10 mouse cellular contexts compared by ENCODE assay signal in genomic region chr10:128637011-128637410, GRCm38 (mm10). TPM values are rescaled to one million over a fixed set of nuclear protein-coding genes. Genes with fewer than 3 reads are reported as not detected.
DNase-seq lines count a peak whose midpoint lies in the region; ATAC-seq and TF ChIP-seq lines count a peak whose summit lies in the region.
"Had no signal": no experiment of that assay in that cellular context is flagged by ENCODE, and none has a peak within 500 bp of the region (broad histone marks: within the 10 kb centered on the region; RNA-seq: fewer than 3 reads in every experiment).

No protein-coding gene starts in this region.

- H3K9ac ChIP-seq in heart, embryonic 13.5 days = peak overlapping the region; percentile 37
- no peak overlapping the region for H3K9ac ChIP-seq in hindbrain, postnatal 0 days (replicated peaks; ENCODE audit: low read length)
- H3K9ac ChIP-seq in neural tube, embryonic 12.5 days = peak overlapping the region; percentile 29; the same call in 1 of the 2 replicates

- TF ChIP-seq CTCF in hindbrain, postnatal 0 days (IDR thresholded peaks at IDR 0.05; ENCODE audit: low read depth) = no peak

- H3K4me2 ChIP-seq in heart, embryonic 13.5 days = peak overlapping the region; percentile 53
- peak overlapping the region; percentile 23; the same call in 1 of the 2 replicates for H3K4me2 ChIP-seq in hindbrain, postnatal 0 days (ENCODE audit: low read depth, low read length)
- peak overlapping the region; percentile 45 for H3K4me2 ChIP-seq in neural tube, embryonic 12.5 days (replicated peaks)

- peaks cover 18% of the 10 kb centered on the region for H3K4me1 ChIP-seq in heart, embryonic 13.5 days
- H3K4me1 ChIP-seq in hindbrain, postnatal 0 days (ENCODE audit: insufficient read depth, low read length) = no peaks in the 10 kb centered on the region
- H3K4me1 ChIP-seq in neural tube, embryonic 12.5 days = peaks cover 14% of the 10 kb centered on the region; the same call in 1 of the 2 replicates

- H3K36me3 ChIP-seq in heart, embryonic 13.5 days = peaks cover 17% of the 10 kb centered on the region; the same call in 1 of the 2 replicates
- H3K36me3 ChIP-seq in hindbrain, postnatal 0 days (ENCODE audit: insufficient read depth, low read length) = peaks cover 44% of the 10 kb centered on the region
- peaks cover 51% of the 10 kb centered on the region for H3K36me3 ChIP-seq in neural tube, embryonic 12.5 days

- 18% methylated on average over 11 of the region's 11 CpGs for WGBS in heart, embryonic 13.5 days
- 13% methylated on average over 11 of the region's 11 CpGs for WGBS in hindbrain, postnatal 0 days
- WGBS in neural tube, embryonic 12.5 days = 9% methylated on average over 11 of the region's 11 CpGs

- 0 out of 2 replicates have a peak overlapping the region, but pooled peaks have one; percentile 11 for H3K4me3 ChIP-seq in heart, embryonic 13.5 days
- no peak overlapping the region for H3K4me3 ChIP-seq in hindbrain, postnatal 0 days (ENCODE audit: low read length)
- no peak overlapping the region for H3K4me3 ChIP-seq in neural tube, embryonic 12.5 days

- no peak overlapping the region for H3K27ac ChIP-seq in heart, embryonic 13.5 days (replicated peaks)
- no peak overlapping the region for H3K27ac ChIP-seq in hindbrain, postnatal 0 days
- H3K27ac ChIP-seq in neural tube, embryonic 12.5 days = no peak overlapping the region

- no peak for ATAC-seq in heart, embryonic 13.5 days (ENCODE audit: extremely low read depth, insufficient number of reproducible peaks, low FRiP score, low TSS enrichment)
- no peak for ATAC-seq in hindbrain, postnatal 0 days
- ATAC-seq in neural tube, embryonic 12.5 days (ENCODE audit: low FRiP score, low read depth) = no peak

- DNase-seq in heart, adult 11 months = no peak
- DNase-seq in T-cell, adult 2 months (ENCODE audit: low spot score) = peak; percentile 89
- no peak for DNase-seq in hindbrain, postnatal 0 days (ENCODE audit: low spot score)
- DNase-seq in right cerebral cortex, postnatal 14 days = no peak
- no peak for DNase-seq in frontal cortex, adult 2 months (ENCODE audit: extremely low spot score in 1 of 2, low spot score in 1 of 2)
- DNase-seq in layer of hippocampus, postnatal 10 days (ENCODE audit: low spot score in 2 of 2) = no peak
- DNase-seq: right cerebral cortex, postnatal 25 days had no signal

- H3K9me3 ChIP-seq in heart, embryonic 13.5 days = no peaks in the 10 kb centered on the region
- H3K9me3 ChIP-seq in hindbrain, postnatal 0 days (ENCODE audit: low read length) = no peaks in the 10 kb centered on the region
- H3K9me3 ChIP-seq in neural tube, embryonic 12.5 days = no peaks in the 10 kb centered on the region
- H3K9me3 ChIP-seq: G1E had no signal

- H3K27me3 ChIP-seq in heart, embryonic 13.5 days (replicated peaks) = no peaks in the 10 kb centered on the region
- H3K27me3 ChIP-seq in hindbrain, postnatal 0 days (ENCODE audit: insufficient read depth, low read length) = no peaks in the 10 kb centered on the region
- no peaks in the 10 kb centered on the region for H3K27me3 ChIP-seq in neural tube, embryonic 12.5 days (replicated peaks)

RNA-seq across cellular contexts. Expression of gene Ikzf4, which starts 8.8 kb away (rescaled TPM):
- 1.3 TPM in 2 replicates for polyA plus RNA-seq in heart, embryonic 13.5 days (2015; fragmentation: Nextera tagmentation; extraction: Ambion mirVana)
- total RNA-seq in hindbrain, postnatal 0 days (2014; rRNA removed) = 11.0 and 90.5 TPM in 2 replicates
- polyA plus RNA-seq in hindbrain, postnatal 0 days (2015; fragmentation: Nextera tagmentation; extraction: Ambion mirVana) = 8.6 and 9.8 TPM in 2 replicates
- 7.9 and 8.3 TPM in 2 replicates for polyA plus RNA-seq in neural tube, embryonic 12.5 days (2016; fragmentation: Nextera tagmentation; extraction: Ambion mirVana)
- polyA plus RNA-seq in frontal cortex, adult 2 months (2012; rRNA removed) = 11.1 and 11.6 TPM in 2 replicates
- 10 to 100 TPM; 17.2 to 17.7 TPM for total RNA-seq in layer of hippocampus, postnatal 10 days (2021)

RNA-seq across cellular contexts. Expression of gene Rps26, which starts 10.5 kb away (rescaled TPM):
- polyA plus RNA-seq in heart, embryonic 13.5 days (2015; fragmentation: Nextera tagmentation; extraction: Ambion mirVana) = 455 and 482 TPM in 2 replicates
- total RNA-seq in hindbrain, postnatal 0 days (2014; rRNA removed) = 1,199 and 1,407 TPM in 2 replicates
- 399 and 422 TPM in 2 replicates for polyA plus RNA-seq in hindbrain, postnatal 0 days (2015; fragmentation: Nextera tagmentation; extraction: Ambion mirVana)
- polyA plus RNA-seq in neural tube, embryonic 12.5 days (2016; fragmentation: Nextera tagmentation; extraction: Ambion mirVana) = 471 and 498 TPM in 2 replicates
- 396 and 476 TPM in 2 replicates for polyA plus RNA-seq in frontal cortex, adult 2 months (2012; rRNA removed)
- 100 to 1,000 TPM; 508 to 545 TPM for total RNA-seq in layer of hippocampus, postnatal 10 days (2021)

RNA-seq across cellular contexts. Expression of gene Suox, which starts 36.9 kb away (rescaled TPM):
- 11.1 and 12.4 TPM in 2 replicates for polyA plus RNA-seq in heart, embryonic 13.5 days (2015; fragmentation: Nextera tagmentation; extraction: Ambion mirVana)
- total RNA-seq in hindbrain, postnatal 0 days (2014; rRNA removed) = 15.3 and 15.5 TPM in 2 replicates
- polyA plus RNA-seq in hindbrain, postnatal 0 days (2015; fragmentation: Nextera tagmentation; extraction: Ambion mirVana) = 10.3 and 10.9 TPM in 2 replicates
- 13.9 and 15.6 TPM in 2 replicates for polyA plus RNA-seq in neural tube, embryonic 12.5 days (2016; fragmentation: Nextera tagmentation; extraction: Ambion mirVana)
- 12.9 and 13.4 TPM in 2 replicates for polyA plus RNA-seq in frontal cortex, adult 2 months (2012; rRNA removed)
- total RNA-seq in layer of hippocampus, postnatal 10 days (2021) = 10 to 100 TPM in 1 of 2 experiments, 1 to 10 TPM in 1; 9.5 to 11.9 TPM

RNA-seq across cellular contexts. Expression of gene Erbb3, which starts 47.6 kb away (rescaled TPM):
- 3.7 and 4.1 TPM in 2 replicates for polyA plus RNA-seq in heart, embryonic 13.5 days (2015; fragmentation: Nextera tagmentation; extraction: Ambion mirVana)
- total RNA-seq in hindbrain, postnatal 0 days (2014; rRNA removed) = 1.3 and 1.7 TPM in 2 replicates
- 0.64 and 0.65 TPM in 2 replicates for polyA plus RNA-seq in hindbrain, postnatal 0 days (2015; fragmentation: Nextera tagmentation; extraction: Ambion mirVana)
- polyA plus RNA-seq in neural tube, embryonic 12.5 days (2016; fragmentation: Nextera tagmentation; extraction: Ambion mirVana) = 14.6 and 16.0 TPM in 2 replicates
- 8.4 and 9.2 TPM in 2 replicates for polyA plus RNA-seq in frontal cortex, adult 2 months (2012; rRNA removed)
- under 1 TPM; 0.71 to 0.76 TPM for total RNA-seq in layer of hippocampus, postnatal 10 days (2021)

RNA-seq across cellular contexts. Expression of gene Rab5b, which starts 59.1 kb away (rescaled TPM):
- polyA plus RNA-seq in heart, embryonic 13.5 days (2015; fragmentation: Nextera tagmentation; extraction: Ambion mirVana) = 60.4 and 62.1 TPM in 2 replicates
- 108 and 127 TPM in 2 replicates for total RNA-seq in hindbrain, postnatal 0 days (2014; rRNA removed)
- 97.5 and 99.7 TPM in 2 replicates for polyA plus RNA-seq in hindbrain, postnatal 0 days (2015; fragmentation: Nextera tagmentation; extraction: Ambion mirVana)
- 90.8 and 101 TPM in 2 replicates for polyA plus RNA-seq in neural tube, embryonic 12.5 days (2016; fragmentation: Nextera tagmentation; extraction: Ambion mirVana)
- polyA plus RNA-seq in frontal cortex, adult 2 months (2012; rRNA removed) = 114 and 118 TPM in 2 replicates
- total RNA-seq in layer of hippocampus, postnatal 10 days (2021) = 100 to 1,000 TPM; 118 to 125 TPM
